Mouse (Mus musculus) spleen, adult 2 months (tissue): ENCODE data around the gene Dhrs4. TPM values are rescaled to one million over a fixed set of nuclear protein-coding genes. Genes with fewer than 3 reads are reported as not detected.
A peak's percentile ranks its signal among the peaks of the same experiment; 100 is the strongest.

Experiments used
- DNase-seq, 2 experiments: peaks; one replicate each; pipeline versions ENCODE4 v3.0.0 to v3.0.0-alpha.2; 2012 to 2021; ENCODE audit warnings: low spot score in 2 of 2, low read depth in 1 of 2
- H3K27ac ChIP-seq: fragments of 200-500 bp; 2 replicates; pipeline ENCODE4 v1.5.1; 2012; ENCODE audit warnings: low read length, inconsistent platforms; ENCODE audit not compliant: insufficient read depth
- H3K27me3 ChIP-seq: fragments of 200-500 bp; 2 replicates; pipeline ENCODE4 v1.6.1; 2012; ENCODE audit warnings: mild to moderate bottlenecking, moderate library complexity, low read length, inconsistent platforms; ENCODE audit not compliant: control insufficient read depth, insufficient read depth
- H3K36me3 ChIP-seq: fragments of 200-500 bp; 2 replicates; pipeline ENCODE4 v1.6.1; 2012; ENCODE audit warnings: mild to moderate bottlenecking, low read length, inconsistent platforms; ENCODE audit not compliant: control insufficient read depth, insufficient read depth
- H3K4me1 ChIP-seq: fragments of 200-500 bp; 2 replicates; pipeline ENCODE4 v1.6.1; 2011; ENCODE audit warnings: inconsistent platforms; ENCODE audit not compliant: control insufficient read depth, insufficient read depth, insufficient read length
- H3K4me3 ChIP-seq: fragments of 200-500 bp; 2 replicates; pipeline ENCODE4 v1.5.1; 2011; ENCODE audit warnings: mild to moderate bottlenecking, inconsistent platforms; ENCODE audit not compliant: insufficient read depth, insufficient read length; ENCODE audit errors: extremely low read depth
- CTCF ChIP-seq: fragments of 200-500 bp; IDR thresholded peaks from 2 replicates; pipeline ENCODE4 v1.5.1; 2011; ENCODE audit warnings: mild to moderate bottlenecking, inconsistent platforms; ENCODE audit not compliant: insufficient read depth, insufficient read length, insufficient replicate concordance; ENCODE audit errors: extremely low read depth
- POLR2A ChIP-seq: fragments of 200-500 bp; IDR thresholded peaks from 2 replicates; pipeline ENCODE4 v1.6.1; 2011; ENCODE audit warnings: low read depth, low read length, inconsistent platforms
- WGBS: fragments of 180-500 bp; shearing (Covaris S2); methylation state at CpG from one replicate; pipeline ENCODE4 v1.1.7; 2018; 5-methylcytosine and 5-hydroxymethylcytosine counted together
- polyA plus RNA-seq: library from polyadenylated mRNA; depleted of rRNA; stranded (reverse); fragments of >200 nt; gene quantifications from 2 replicates; pipeline ENCODE4 v1.2.3, GENCODE M21; 2012

Dhrs4 gene
- polyA plus RNA-seq, 1 experiment: 18.5 TPM

GRCm38 (mm10) chr14:55458273-55458672 is 20.3 kb upstream of the Dhrs4 start:
- no peak overlapping the region for H3K4me3 ChIP-seq
- WGBS: 7% methylated on average over 10 of the region's 10 CpGs
- no peaks in the 10 kb centered on the region for H3K4me1 ChIP-seq
- TF ChIP-seq POLR2A (no peak), CTCF (peak; percentile 67; the same call in 1 of the 2 replicates)
- DNase-seq: peak; percentile 48 to 66
- no peaks in the 10 kb centered on the region for H3K36me3 ChIP-seq
- H3K27ac ChIP-seq: no peak overlapping the region
- no peaks in the 10 kb centered on the region for H3K27me3 ChIP-seq

- TF ChIP-seq POLR2A (no peak), CTCF (no peak)
- 91% methylated on average over 3 of the region's 3 CpGs for WGBS
- no peaks in the 10 kb centered on the region for H3K4me1 ChIP-seq
- H3K27me3 ChIP-seq: no peaks in the 10 kb centered on the region
- no peak for DNase-seq
- no peaks in the 10 kb centered on the region for H3K36me3 ChIP-seq
- no peak overlapping the region for H3K27ac ChIP-seq
- H3K4me3 ChIP-seq: no peak overlapping the region
Observed at GRCm38 (mm10) chr14:55458761-55459160, 19.8 kb upstream of the Dhrs4 start.

- WGBS: 87% methylated on average over 4 of the region's 4 CpGs
- Histone ChIP-seq H3K4me1 (no peaks in the 10 kb centered on the region), H3K36me3 (no peaks in the 10 kb centered on the region), H3K27ac (no peak overlapping the region), H3K4me3 (no peak overlapping the region), H3K27me3 (no peaks in the 10 kb centered on the region)
- DNase-seq: no peak
- TF ChIP-seq CTCF: no peak
Observed at GRCm38 (mm10) chr14:55459796-55460195, 18.8 kb upstream of the Dhrs4 start.

- H3K4me1 ChIP-seq: no peaks in the 10 kb centered on the region
- no peak overlapping the region for H3K27ac ChIP-seq
- H3K36me3 ChIP-seq: no peaks in the 10 kb centered on the region
- H3K4me3 ChIP-seq: no peak overlapping the region
- TF ChIP-seq POLR2A: no peak
- no peak for TF ChIP-seq CTCF
- H3K27me3 ChIP-seq: no peaks in the 10 kb centered on the region
- 86% methylated on average over 10 of the region's 10 CpGs for WGBS
- no peak for DNase-seq
Observed at GRCm38 (mm10) chr14:55460297-55460696, 18.3 kb upstream of the Dhrs4 start.

- Histone ChIP-seq H3K4me3 (no peak overlapping the region), H3K27me3 (no peaks in the 10 kb centered on the region), H3K4me1 (no peaks in the 10 kb centered on the region), H3K36me3 (no peaks in the 10 kb centered on the region), H3K27ac (no peak overlapping the region)
- no peak for TF ChIP-seq CTCF
- TF ChIP-seq POLR2A: no peak
- no peak for DNase-seq
- 84% methylated on average over 4 of the region's 4 CpGs for WGBS
Observed at GRCm38 (mm10) chr14:55461757-55462156, 16.8 kb upstream of the Dhrs4 start.

- H3K36me3 ChIP-seq: no peaks in the 10 kb centered on the region
- peaks cover 1% of the 10 kb centered on the region; the same call in 1 of the 2 replicates for H3K27me3 ChIP-seq
- H3K4me3 ChIP-seq: no peak overlapping the region
- no peak overlapping the region for H3K27ac ChIP-seq
- no peaks in the 10 kb centered on the region for H3K4me1 ChIP-seq
- no peak for TF ChIP-seq POLR2A
- TF ChIP-seq CTCF: no peak
- WGBS: 74% methylated on average over 4 of the region's 4 CpGs
- DNase-seq: no peak
Observed at GRCm38 (mm10) chr14:55466481-55466880, 12.1 kb upstream of the Dhrs4 start.

GRCm38 (mm10) chr14:55467108-55467507 is 11.4 kb upstream of the Dhrs4 start:
- no peak overlapping the region for H3K27ac ChIP-seq
- 74% methylated on average over 7 of the region's 7 CpGs for WGBS
- no peak for DNase-seq
- no peaks in the 10 kb centered on the region for H3K36me3 ChIP-seq
- H3K4me1 ChIP-seq: no peaks in the 10 kb centered on the region
- TF ChIP-seq POLR2A (no peak), CTCF (no peak)
- peaks cover 1% of the 10 kb centered on the region; the same call in 1 of the 2 replicates for H3K27me3 ChIP-seq
- H3K4me3 ChIP-seq: no peak overlapping the region
